Mouse (Mus musculus): ENCODE data around the gene Gm960.
A peak's percentile ranks its signal among the peaks of the same experiment; 100 is the strongest.

Gm960 gene

GRCm38 (mm10) chr19:4622780-4623179, 75.7 kb downstream of the Gm960 start:
- DNase-seq: no peak

- no peak for DNase-seq
Observed at GRCm38 (mm10) chr19:4620721-4621120, 77.7 kb downstream of the Gm960 start.

- DNase-seq: no peak
Observed at GRCm38 (mm10) chr19:4619461-4619860, 79.0 kb downstream of the Gm960 start.

- no peak for DNase-seq
Observed at GRCm38 (mm10) chr19:4618183-4618582, 80.3 kb downstream of the Gm960 start.

GRCm38 (mm10) chr19:4616546-4616945, 81.9 kb downstream of the Gm960 start:
- DNase-seq: no peak

GRCm38 (mm10) chr19:4615151-4616093, 83.0 kb downstream of the Gm960 start, which contains the start of gene Lrfn4:
Gene Lrfn4 (minus strand): TSS chr19:4615667.
- peak in 1 of 2 experiments; percentile 25 for DNase-seq

GRCm38 (mm10) chr19:4614305-4615150, 83.9 kb downstream of the Gm960 start:
- DNase-seq: no peak

GRCm38 (mm10) chr19:4613464-4614304, 84.8 kb downstream of the Gm960 start:
- DNase-seq: no peak

GRCm38 (mm10) chr19:4612181-4612961, 86.1 kb downstream of the Gm960 start:
- no peak for DNase-seq

- no peak for DNase-seq
Observed at GRCm38 (mm10) chr19:4610109-4610508, 88.4 kb downstream of the Gm960 start.

- DNase-seq: no peak
Observed at GRCm38 (mm10) chr19:4608511-4608910, 90.0 kb downstream of the Gm960 start.

GRCm38 (mm10) chr19:4607406-4607805, 91.1 kb downstream of the Gm960 start:
- DNase-seq: no peak

- DNase-seq: no peak
Observed at GRCm38 (mm10) chr19:4605654-4606053, 92.8 kb downstream of the Gm960 start.

- no peak for DNase-seq
Observed at GRCm38 (mm10) chr19:4603801-4604723, 94.4 kb downstream of the Gm960 start.

GRCm38 (mm10) chr19:4602459-4602858, 96.0 kb downstream of the Gm960 start:
- no peak for DNase-seq

GRCm38 (mm10) chr19:4596071-4596470, 102.4 kb downstream of the Gm960 start:
- DNase-seq: no peak

- DNase-seq: no peak
Observed at GRCm38 (mm10) chr19:4593792-4594522, 104.5 kb downstream of the Gm960 start.

GRCm38 (mm10) chr19:4590025-4590424, 108.4 kb downstream of the Gm960 start:
- no peak for DNase-seq

GRCm38 (mm10) chr19:4589081-4589480, 109.4 kb downstream of the Gm960 start:
- DNase-seq: no peak

- no peak for DNase-seq
Observed at GRCm38 (mm10) chr19:4588430-4588829, 110.0 kb downstream of the Gm960 start.
